Mouse (Mus musculus): ENCODE measurements around the gene 1700023F06Rik.
"Not testable (repeated sequence)": the region's sequence is repeated elsewhere in the genome, so short reads cannot be mapped to it uniquely, and the experiment has no call there.

Gene 1700023F06Rik

DNA sequence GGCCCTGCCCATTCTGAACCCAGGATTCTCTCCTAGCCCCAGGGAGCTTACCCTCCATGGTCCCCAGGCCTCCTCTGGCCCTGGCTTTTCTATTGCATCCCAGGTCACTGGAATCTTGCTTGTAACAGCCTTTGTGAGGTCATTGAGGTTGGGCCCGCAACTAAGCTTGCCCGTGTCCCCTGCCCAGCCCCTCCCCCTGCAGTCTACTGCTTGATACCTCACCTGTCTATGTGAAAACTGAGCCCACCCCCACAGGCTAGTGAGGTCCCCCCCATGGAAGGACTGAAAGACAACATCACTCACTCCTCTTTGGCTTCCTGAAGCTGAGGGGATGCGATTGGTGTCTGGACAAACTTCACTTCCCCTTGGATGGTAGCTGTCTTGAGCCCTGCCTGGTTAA lies at the start of gene 1700023F06Rik:
Gene 1700023F06Rik (minus strand): TSS at position 101 of the 400 bp plus-strand sequence.
- no peak for DNase-seq

GRCm38 (mm10) chr11:103257938-103258481 lies 49.7 kb upstream of the 1700023F06Rik start:
- DNase-seq = peak; percentile 90

DNA sequence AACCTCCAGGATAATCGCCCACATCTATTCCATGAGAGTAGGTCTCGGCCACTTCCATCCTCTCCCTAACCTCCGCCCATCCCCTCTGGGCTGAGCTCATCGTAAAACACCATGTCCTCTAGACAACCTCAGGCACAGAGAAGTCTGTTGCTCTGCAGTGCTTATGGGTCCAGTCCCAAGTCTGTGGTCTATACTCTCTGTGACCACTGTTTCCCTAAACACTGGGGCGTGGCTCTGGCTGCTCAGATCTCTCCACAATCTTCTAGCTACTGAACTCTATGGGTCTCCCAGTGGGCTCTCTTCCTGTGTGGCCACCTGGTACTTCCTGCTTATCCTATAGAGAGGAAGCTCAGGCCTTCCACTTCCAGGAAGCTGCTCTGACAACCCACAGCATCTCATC lies 45.2 kb upstream of the 1700023F06Rik start:
- peak; percentile 90 for DNase-seq

DNA sequence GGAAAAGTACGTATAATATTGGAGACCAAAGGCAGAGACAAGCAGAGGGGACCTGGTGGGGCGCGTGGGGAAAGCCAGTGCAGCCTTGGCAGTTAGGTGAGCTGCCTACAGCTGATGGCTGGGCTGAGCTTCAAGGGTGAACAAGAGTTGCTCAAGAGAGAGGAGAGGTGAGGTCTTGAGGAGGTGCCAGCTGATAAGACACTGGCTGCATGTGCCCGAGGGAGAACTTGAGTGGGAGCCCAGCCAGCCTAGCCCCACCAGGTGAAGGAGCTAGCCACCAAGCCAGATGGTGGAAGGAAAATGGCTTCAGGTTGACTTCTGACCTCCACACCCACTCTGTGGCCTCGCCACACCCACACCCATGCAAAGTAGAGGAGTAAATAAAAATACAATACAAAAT lies 44.0 kb upstream of the 1700023F06Rik start:
- DNase-seq = no peak

- no peak for DNase-seq
Observed at GRCm38 (mm10) chr11:103250324-103250723, 42.0 kb upstream of the 1700023F06Rik start.

GRCm38 (mm10) chr11:103249509-103249908 lies 41.2 kb upstream of the 1700023F06Rik start:
- DNase-seq = peak; percentile 95

GRCm38 (mm10) chr11:103248837-103249236 lies 40.5 kb upstream of the 1700023F06Rik start:
- peak; percentile 92 for DNase-seq

GRCm38 (mm10) chr11:103247504-103248177 lies 39.3 kb upstream of the 1700023F06Rik start:
- DNase-seq = peak; percentile 98

GRCm38 (mm10) chr11:103246731-103247290 lies 38.5 kb upstream of the 1700023F06Rik start:
- peak; percentile 95 for DNase-seq

GRCm38 (mm10) chr11:103246081-103246730 lies 37.8 kb upstream of the 1700023F06Rik start:
- peak; percentile 98 for DNase-seq

- no peak for DNase-seq
Observed at GRCm38 (mm10) chr11:103244856-103245255, 36.5 kb upstream of the 1700023F06Rik start.

- DNase-seq = peak; percentile 93
Observed at GRCm38 (mm10) chr11:103240740-103241139, 32.4 kb upstream of the 1700023F06Rik start.

DNA sequence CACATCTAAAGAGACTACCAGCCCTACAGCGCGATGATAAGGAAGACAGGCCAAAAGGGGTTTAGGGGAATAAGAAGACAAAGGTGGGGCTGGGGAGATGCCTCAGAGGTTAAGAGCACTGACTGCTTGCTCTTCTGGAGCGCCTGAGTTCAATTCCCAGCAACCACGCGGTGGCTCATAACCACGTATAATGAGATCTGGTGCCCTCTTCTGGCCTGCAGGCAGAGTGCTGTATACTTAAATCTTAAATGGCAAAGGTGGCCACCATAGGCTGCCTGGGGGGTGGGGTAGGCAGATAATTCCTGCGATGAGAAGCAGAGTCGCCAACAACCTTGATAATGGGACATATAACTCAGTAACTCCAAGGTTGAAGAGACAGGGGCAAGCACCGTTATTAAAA lies 29.4 kb upstream of the 1700023F06Rik start:
- DNase-seq = no peak

DNA sequence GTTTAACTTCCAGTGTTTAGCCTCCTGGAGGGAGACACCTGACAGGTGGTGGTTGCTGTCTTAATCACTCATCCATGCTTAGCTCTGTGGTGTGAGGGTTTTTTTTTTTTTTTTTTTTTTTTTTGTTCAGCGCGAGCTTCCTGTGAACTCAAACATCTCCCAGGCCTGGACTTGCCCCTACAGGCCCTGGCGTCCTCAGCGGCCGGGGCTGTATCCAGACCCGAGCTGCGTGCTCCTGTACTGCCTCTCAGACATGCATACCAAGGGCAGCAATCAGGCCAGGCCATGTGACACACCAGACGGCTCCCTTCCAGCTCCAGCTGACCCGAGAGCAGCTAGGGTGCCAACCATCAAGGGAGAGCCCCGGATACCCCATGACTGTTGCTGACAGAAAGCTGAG lies 28.5 kb upstream of the 1700023F06Rik start:
- DNase-seq = peak; percentile 92

DNA sequence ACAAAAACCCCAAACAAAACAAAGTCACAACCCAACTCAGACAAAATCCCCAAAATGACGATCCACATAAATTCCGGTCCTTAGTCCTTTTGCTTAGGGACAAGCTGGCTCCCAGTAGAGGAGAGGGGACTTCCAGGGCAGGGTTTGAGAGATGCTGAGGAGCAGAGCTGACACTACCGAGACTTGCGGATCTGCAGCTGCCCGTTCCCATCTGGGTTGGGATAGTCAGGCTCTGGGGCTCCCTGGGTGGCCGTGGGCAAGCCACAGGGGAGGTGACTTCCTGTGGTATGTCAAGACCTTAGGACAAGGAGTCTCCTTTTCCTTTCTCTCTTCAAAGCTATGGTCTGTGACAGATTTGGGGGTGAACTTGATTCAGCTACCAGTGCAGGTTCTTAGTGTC lies 28.1 kb upstream of the 1700023F06Rik start:
- no peak for DNase-seq

- DNase-seq = peak; percentile 94
Observed at GRCm38 (mm10) chr11:103235702-103236101, 27.3 kb upstream of the 1700023F06Rik start.

- DNase-seq = no peak
Observed at GRCm38 (mm10) chr11:103234447-103234846, 26.1 kb upstream of the 1700023F06Rik start.

DNA sequence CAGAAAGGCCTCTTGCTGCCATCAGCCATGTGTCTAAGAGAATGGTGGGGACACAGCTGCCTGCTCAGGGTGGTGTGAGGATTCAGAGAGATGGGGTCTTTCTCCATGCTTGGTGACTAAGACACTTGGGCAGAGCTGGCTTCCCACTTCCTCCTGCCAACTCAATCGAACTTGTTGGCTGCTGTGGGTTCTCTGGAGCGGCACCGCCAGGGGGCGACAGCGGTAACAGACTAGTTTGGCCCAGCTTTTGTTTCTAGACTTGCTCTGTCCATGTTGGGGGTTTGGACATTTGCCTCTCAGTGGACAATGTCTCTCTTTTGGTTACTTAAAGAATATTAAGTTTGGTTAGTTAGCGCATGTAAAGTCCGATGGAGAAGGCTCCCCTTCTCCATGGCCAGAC lies 24.6 kb upstream of the 1700023F06Rik start:
- DNase-seq = peak; percentile 96

DNA sequence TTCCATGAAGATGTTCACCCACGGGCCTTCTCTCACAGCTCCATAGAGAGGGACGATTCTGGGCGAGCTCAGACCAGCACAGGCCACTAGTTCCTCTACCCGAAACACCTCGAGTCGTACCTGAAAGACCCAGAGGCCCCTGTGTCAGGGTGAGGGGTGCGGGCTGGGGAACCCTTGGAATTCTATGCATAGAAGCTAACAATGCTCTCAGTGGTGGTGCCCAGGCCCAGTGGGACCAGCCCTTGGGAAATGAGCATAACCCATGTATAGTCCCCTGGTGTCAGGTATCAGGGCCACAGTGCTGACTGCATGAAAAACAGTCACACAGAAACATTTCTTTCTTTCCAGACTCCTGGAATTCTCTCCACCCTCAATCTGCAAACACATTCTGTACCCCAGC lies 23.0 kb upstream of the 1700023F06Rik start:
- DNase-seq = peak; percentile 90

DNA sequence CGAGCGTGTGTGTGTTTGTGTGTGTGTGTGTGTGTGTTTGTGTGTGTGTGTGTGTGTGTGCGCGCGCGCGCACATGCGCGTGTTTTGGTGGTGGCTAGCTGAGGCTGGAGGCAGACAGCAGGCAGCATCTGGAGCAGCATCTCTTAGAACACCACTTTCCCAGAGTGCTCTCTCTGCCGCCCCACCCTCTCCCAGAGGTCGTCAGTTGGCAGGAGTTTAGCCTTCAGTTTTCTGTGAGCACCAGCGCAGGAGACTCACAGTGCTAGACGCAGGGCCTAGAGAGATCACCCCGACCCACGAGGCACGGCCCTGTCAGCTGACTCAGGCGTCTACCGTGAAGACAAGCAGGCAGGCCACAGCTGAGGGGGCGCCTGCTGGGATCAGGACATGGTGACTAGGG lies 22.3 kb upstream of the 1700023F06Rik start:
- peak; percentile 97 for DNase-seq

GRCm38 (mm10) chr11:103229608-103230007 lies 21.2 kb upstream of the 1700023F06Rik start:
- DNase-seq = no peak

DNA sequence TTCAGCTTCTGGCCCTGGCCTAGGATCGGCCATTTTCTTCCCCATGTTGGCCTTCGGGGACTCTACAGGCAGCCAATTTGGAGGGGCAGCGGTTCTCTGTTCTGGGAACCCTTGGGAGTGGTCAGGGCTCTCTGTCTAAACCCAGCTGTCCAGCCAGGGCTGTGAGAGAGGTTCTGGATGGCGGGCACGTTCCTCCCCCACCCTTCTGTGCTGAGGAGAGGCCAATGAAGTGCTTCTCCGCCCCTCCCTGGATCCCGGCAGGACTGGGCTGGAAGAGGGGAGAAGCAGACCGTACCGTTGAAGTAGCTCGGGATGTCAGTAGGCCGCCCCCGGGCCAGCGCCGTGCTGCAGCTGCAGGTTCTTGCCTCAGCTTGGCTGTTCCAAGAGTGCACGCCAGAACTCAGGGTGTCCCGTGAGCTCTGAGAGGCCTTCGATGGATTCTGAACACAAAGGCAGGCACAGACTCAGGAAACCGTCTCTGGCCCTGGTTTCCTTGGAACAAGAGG lies 15.6 kb upstream of the 1700023F06Rik start:
- peak; percentile 97 for DNase-seq

- peak; percentile 97 for DNase-seq
Observed at GRCm38 (mm10) chr11:103223444-103223843, 15.1 kb upstream of the 1700023F06Rik start.

GRCm38 (mm10) chr11:103222718-103223117 lies 14.4 kb upstream of the 1700023F06Rik start:
- not testable (repeated sequence) for DNase-seq

Data from heart, adult 11 months (tissue).